Mouse (Mus musculus) heart, embryonic 12.5 days (tissue): Measurements from ENCODE around the gene Rnf217. TPM values are rescaled to one million over a fixed set of nuclear protein-coding genes. Genes with fewer than 3 reads are reported as not detected.

Source experiments
- polyA plus RNA-seq: library from polyadenylated mRNA; unstranded; fragments of >200 nt; fragmentation: Nextera tagmentation; extraction: Ambion mirVana; gene quantifications from 2 replicates; pipeline ENCODE4 v1.2.1, GENCODE M21; 2016

Gene Rnf217
- polyA plus RNA-seq, 1 experiment from 2014 or later, result 1.6 TPM

Other genes with a start within 250 kb of the Rnf217 start
- gene Tpd52l1, start 163.2 kb downstream of the Rnf217 start, polyA plus RNA-seq, result 16.3 and 16.5 TPM in 2 replicates